Mouse (Mus musculus): ENCODE data around the gene Mfsd6. TPM values are rescaled to one million over a fixed set of nuclear protein-coding genes. Genes with fewer than 3 reads are reported as not detected.

Mfsd6 gene
- total and polyA plus RNA-seq, 3 experiments: 10.3 to 20.1 (median 18.9) TPM

DNA sequence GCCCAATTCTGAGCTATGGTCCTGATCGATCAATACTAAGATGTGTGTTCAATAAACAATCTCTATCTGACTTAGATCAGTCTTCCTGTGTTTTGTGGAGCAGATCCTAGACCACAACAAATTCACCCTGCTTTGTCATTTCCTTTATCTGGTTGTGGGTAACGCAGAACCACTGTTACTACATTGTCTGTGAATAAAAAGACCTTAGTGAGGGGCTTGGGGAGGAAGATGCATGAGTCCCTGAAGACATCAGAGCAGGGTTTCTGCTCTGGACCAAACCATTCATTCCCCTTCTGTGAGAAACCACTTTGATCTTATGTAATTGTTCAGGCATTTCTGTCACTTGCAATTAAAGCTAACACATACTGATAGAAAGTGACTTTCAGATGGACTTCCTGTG, 26.6 kb upstream of the Mfsd6 start:
- Histone ChIP-seq H3K27me3 (ENCODE audit: control insufficient read depth, insufficient read depth, low read length) (no peaks in the 10 kb centered on the region), H3K4me3 (no peak overlapping the region), H3K27ac (no peak overlapping the region), H3K36me3 (ENCODE audit: control insufficient read depth, insufficient read depth, low read length) (no peaks in the 10 kb centered on the region), H3K79me2 (replicated peaks; ENCODE audit: control insufficient read depth, insufficient read depth, low read length) (no peaks in the 10 kb centered on the region), H3K9ac (ENCODE audit: low read depth, low read length) (no peak overlapping the region), H3K4me1 (ENCODE audit: control insufficient read depth, insufficient read depth, low read length) (no peaks in the 10 kb centered on the region)
- TF ChIP-seq CTCF (IDR thresholded peaks at IDR 0.05): no peak
- no peak for TF ChIP-seq EP300 (IDR thresholded peaks at IDR 0.05; ENCODE audit: insufficient read depth, low read depth, low read length)
- no peak for TF ChIP-seq POLR2A (IDR thresholded peaks at IDR 0.05; ENCODE audit: insufficient read depth, low read depth, low read length)
- WGBS: 83% methylated on average over 2 of the region's 2 CpGs
- intact Hi-C loops (cut with DNase I): loop anchor here (10.0 kb wide), 1 partner anchor 259 kb away; no protein-coding TSS in a partner anchor
- no peak for DNase-seq

DNA sequence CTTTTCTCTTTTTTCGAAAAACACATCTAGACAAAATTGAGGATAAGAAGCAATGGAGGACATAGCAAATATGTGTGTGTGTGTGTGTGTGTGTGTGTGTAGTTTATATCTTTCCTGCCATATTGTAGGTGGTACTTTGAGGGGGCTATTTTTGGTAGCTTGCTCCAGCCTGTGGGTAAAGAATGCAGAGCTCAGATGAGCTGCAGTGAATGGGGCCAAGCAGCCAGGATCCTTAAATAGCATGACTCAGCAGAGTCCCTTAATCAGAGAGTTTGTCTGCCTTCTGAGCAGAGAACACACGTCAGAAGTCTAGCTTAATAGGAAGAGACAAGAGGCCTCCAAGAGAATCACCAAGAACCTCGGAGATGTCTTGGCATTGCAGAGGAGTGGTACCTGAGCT, 25.4 kb upstream of the Mfsd6 start:
- no peaks in the 10 kb centered on the region for H3K36me3 ChIP-seq (ENCODE audit: control insufficient read depth, insufficient read depth, low read length)
- DNase-seq: no peak
- no peak for TF ChIP-seq CTCF (IDR thresholded peaks at IDR 0.05)
- no peak for TF ChIP-seq EP300 (IDR thresholded peaks at IDR 0.05; ENCODE audit: insufficient read depth, low read depth, low read length)
- no peak for TF ChIP-seq POLR2A (IDR thresholded peaks at IDR 0.05; ENCODE audit: insufficient read depth, low read depth, low read length)
- intact Hi-C loops (cut with DNase I): loop anchor here (10.0 kb wide), 1 partner anchor 258 kb away; no protein-coding TSS in a partner anchor
- WGBS: 34% methylated on average over 3 of the region's 3 CpGs
- H3K79me2 ChIP-seq (replicated peaks; ENCODE audit: control insufficient read depth, insufficient read depth, low read length): no peaks in the 10 kb centered on the region
- H3K27ac ChIP-seq: peak overlapping the region; percentile 11; the same call in 1 of the 2 replicates
- no peak overlapping the region for H3K4me3 ChIP-seq
- H3K27me3 ChIP-seq (ENCODE audit: control insufficient read depth, insufficient read depth, low read length): no peaks in the 10 kb centered on the region
- H3K4me1 ChIP-seq (ENCODE audit: control insufficient read depth, insufficient read depth, low read length): no peaks in the 10 kb centered on the region
- H3K9ac ChIP-seq (ENCODE audit: low read depth, low read length): no peak overlapping the region

DNA sequence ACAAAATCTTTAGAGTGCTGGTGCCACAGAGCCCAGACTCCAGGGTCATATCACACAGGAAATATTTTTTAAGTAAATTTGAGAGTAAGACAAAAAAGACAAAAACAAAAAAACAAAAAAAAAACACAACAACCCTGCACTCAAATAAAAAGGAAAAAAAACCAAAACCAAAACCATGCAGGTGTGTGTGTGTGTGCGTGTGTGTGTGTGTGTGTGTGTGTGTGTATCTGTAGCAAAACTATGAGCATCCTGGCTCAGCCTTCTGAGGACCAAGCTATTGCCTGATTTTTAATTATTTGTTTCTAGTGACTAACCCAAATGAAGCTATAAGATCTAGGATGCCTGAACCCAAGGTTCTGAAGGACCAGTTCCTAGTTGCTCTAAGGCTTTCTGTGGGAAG, 24.4 kb upstream of the Mfsd6 start:
- H3K9ac ChIP-seq (ENCODE audit: low read depth, low read length): no peak overlapping the region
- no peak for DNase-seq
- TF ChIP-seq EP300 (IDR thresholded peaks at IDR 0.05; ENCODE audit: insufficient read depth, low read depth, low read length): no peak
- TF ChIP-seq CTCF (IDR thresholded peaks at IDR 0.05): no peak
- no peak for TF ChIP-seq POLR2A (IDR thresholded peaks at IDR 0.05; ENCODE audit: insufficient read depth, low read depth, low read length)
- no peaks in the 10 kb centered on the region for H3K27me3 ChIP-seq (ENCODE audit: control insufficient read depth, insufficient read depth, low read length)
- H3K79me2 ChIP-seq (replicated peaks; ENCODE audit: control insufficient read depth, insufficient read depth, low read length): no peaks in the 10 kb centered on the region
- no peak overlapping the region for H3K4me3 ChIP-seq
- no peaks in the 10 kb centered on the region for H3K36me3 ChIP-seq (ENCODE audit: control insufficient read depth, insufficient read depth, low read length)
- no peaks in the 10 kb centered on the region for H3K4me1 ChIP-seq (ENCODE audit: control insufficient read depth, insufficient read depth, low read length)
- no peak overlapping the region for H3K27ac ChIP-seq
- WGBS: 82% methylated on average over 1 of the region's 1 CpGs
- intact Hi-C loops (cut with DNase I): loop anchor here (10.0 kb wide), 1 partner anchor 257 kb away; no protein-coding TSS in a partner anchor

DNA sequence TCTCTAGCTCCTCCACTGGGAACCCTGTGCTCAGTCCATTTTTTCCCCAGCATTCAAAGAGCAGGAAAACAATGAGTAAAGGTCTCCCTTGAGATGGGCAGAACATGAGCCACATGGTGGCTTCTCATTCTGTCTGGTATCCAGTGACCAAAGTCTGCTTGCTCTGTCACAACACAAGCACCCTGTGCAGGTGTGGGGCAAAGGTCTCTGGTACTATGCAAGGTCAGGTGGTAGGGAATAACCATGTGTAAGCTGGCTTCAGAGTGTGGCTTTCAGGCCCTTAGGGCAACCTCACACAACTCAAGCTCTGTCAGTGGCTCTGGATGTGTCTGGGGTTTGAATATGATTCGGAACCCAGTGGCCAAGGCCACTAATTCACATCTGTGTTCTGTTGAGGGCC, 22.7 kb upstream of the Mfsd6 start:
- H3K36me3 ChIP-seq (ENCODE audit: control insufficient read depth, insufficient read depth, low read length): no peaks in the 10 kb centered on the region
- H3K9ac ChIP-seq (ENCODE audit: low read depth, low read length): no peak overlapping the region
- H3K4me3 ChIP-seq: no peak overlapping the region
- H3K27ac ChIP-seq: no peak overlapping the region
- H3K79me2 ChIP-seq (replicated peaks; ENCODE audit: control insufficient read depth, insufficient read depth, low read length): no peaks in the 10 kb centered on the region
- no peak for TF ChIP-seq EP300 (IDR thresholded peaks at IDR 0.05; ENCODE audit: insufficient read depth, low read depth, low read length)
- TF ChIP-seq CTCF (IDR thresholded peaks at IDR 0.05): no peak
- TF ChIP-seq POLR2A (IDR thresholded peaks at IDR 0.05; ENCODE audit: insufficient read depth, low read depth, low read length): no peak
- no peaks in the 10 kb centered on the region for H3K4me1 ChIP-seq (ENCODE audit: control insufficient read depth, insufficient read depth, low read length)
- no peaks in the 10 kb centered on the region for H3K27me3 ChIP-seq (ENCODE audit: control insufficient read depth, insufficient read depth, low read length)
- WGBS: 93% methylated on average over 1 of the region's 1 CpGs
- intact Hi-C loops (cut with DNase I): loop anchor here (2.0 to 10.0 kb wide), 3 partner anchors 67 to 449 kb away; partner anchors contain the start of gene Inpp1
- no peak for DNase-seq

- TF ChIP-seq POLR2A (IDR thresholded peaks at IDR 0.05; ENCODE audit: insufficient read depth, low read depth, low read length) (no peak), CTCF (IDR thresholded peaks at IDR 0.05) (peak; percentile 92)
- no peak overlapping the region for H3K4me3 ChIP-seq
- H3K4me1 ChIP-seq (ENCODE audit: control insufficient read depth, insufficient read depth, low read length): no peaks in the 10 kb centered on the region
- H3K79me2 ChIP-seq (replicated peaks; ENCODE audit: control insufficient read depth, insufficient read depth, low read length): no peaks in the 10 kb centered on the region
- H3K27me3 ChIP-seq (ENCODE audit: control insufficient read depth, insufficient read depth, low read length): no peaks in the 10 kb centered on the region
- H3K36me3 ChIP-seq (ENCODE audit: control insufficient read depth, insufficient read depth, low read length): no peaks in the 10 kb centered on the region
- WGBS: 12% methylated on average over 3 of the region's 3 CpGs
- intact Hi-C loops (cut with DNase I): loop anchor here (1.0 to 5.0 kb wide), 3 partner anchors 69 to 447 kb away; partner anchors contain the start of gene Inpp1
- no peak overlapping the region for H3K27ac ChIP-seq
- peak; percentile 49 to 69 for DNase-seq
- no peak overlapping the region for H3K9ac ChIP-seq (ENCODE audit: low read depth, low read length)
Measured at GRCm38 (mm10) chr1:52748260-52748659, 21.0 kb upstream of the Mfsd6 start.

DNA sequence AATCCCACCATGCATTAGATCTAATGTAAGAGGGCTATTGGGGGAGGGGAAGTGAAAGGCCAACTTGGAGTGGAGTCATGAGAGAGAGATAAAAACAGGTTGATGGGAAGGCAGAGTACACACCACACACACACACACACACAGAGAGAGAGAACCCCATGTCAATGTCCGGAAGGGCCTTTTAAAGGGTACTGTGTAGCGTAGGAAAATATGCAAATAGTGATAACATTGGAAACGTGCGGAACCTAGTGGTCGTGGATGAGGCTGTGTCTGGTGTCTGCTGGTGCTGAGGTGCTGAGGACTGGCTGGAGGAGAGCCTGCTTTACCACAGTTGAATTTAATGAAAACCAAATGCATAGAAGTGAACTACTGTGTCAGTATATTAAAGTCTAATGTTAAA, 15.3 kb upstream of the Mfsd6 start:
- no peak for DNase-seq
- no peak for TF ChIP-seq POLR2A (IDR thresholded peaks at IDR 0.05; ENCODE audit: insufficient read depth, low read depth, low read length)
- no peak for TF ChIP-seq EP300 (IDR thresholded peaks at IDR 0.05; ENCODE audit: insufficient read depth, low read depth, low read length)
- no peak for TF ChIP-seq CTCF (IDR thresholded peaks at IDR 0.05)
- Histone ChIP-seq H3K4me3 (no peak overlapping the region), H3K79me2 (replicated peaks; ENCODE audit: control insufficient read depth, insufficient read depth, low read length) (no peaks in the 10 kb centered on the region), H3K9ac (ENCODE audit: low read depth, low read length) (no peak overlapping the region), H3K27me3 (ENCODE audit: control insufficient read depth, insufficient read depth, low read length) (no peaks in the 10 kb centered on the region), H3K27ac (no peak overlapping the region), H3K4me1 (ENCODE audit: control insufficient read depth, insufficient read depth, low read length) (no peaks in the 10 kb centered on the region), H3K36me3 (ENCODE audit: control insufficient read depth, insufficient read depth, low read length) (no peaks in the 10 kb centered on the region)
- WGBS: 58% methylated on average over 5 of the region's 5 CpGs
- intact Hi-C loops (cut with DNase I): no loop called here
